Mouse (Mus musculus) lung, postnatal 0 days (tissue): Measurements from ENCODE around the gene Ebf3. TPM values are rescaled to one million over a fixed set of nuclear protein-coding genes. Genes with fewer than 3 reads are reported as not detected.

Source experiments
- ATAC-seq: fragments of 200-750 bp; cut with Nextera tagmentation; 2 replicates; pipeline ENCODE4 v1.8.0; 2017; ENCODE audit warnings: moderate library complexity
- DNase-seq: peaks from one replicate; pipeline ENCODE4 v3.0.0-alpha.2; 2016; ENCODE audit warnings: low spot score
- H3K27ac ChIP-seq: fragments of 300-500 bp; sonication (generic); 2 replicates; pipeline ENCODE4 v1.5.1; 2014; ENCODE audit warnings: antibody characterized with exemption, mild to moderate bottlenecking, low read length, mixed read lengths
- H3K27me3 ChIP-seq: fragments of 300-500 bp; sonication (generic); replicated peaks from 2 replicates; pipeline ENCODE4 v1.6.1; 2014; ENCODE audit warnings: low read length, mixed read lengths; ENCODE audit not compliant: insufficient read depth
- H3K36me3 ChIP-seq: fragments of 300-500 bp; sonication (generic); 2 replicates; pipeline ENCODE4 v1.6.1; 2014; ENCODE audit warnings: low read length, mixed read lengths; ENCODE audit not compliant: insufficient read depth
- H3K4me1 ChIP-seq: fragments of 300-500 bp; sonication (generic); 2 replicates; pipeline ENCODE4 v1.6.1; 2014; ENCODE audit warnings: antibody characterized with exemption, low read depth, low read length, mixed read lengths; ENCODE audit not compliant: insufficient read depth
- H3K4me2 ChIP-seq: fragments of 300-500 bp; sonication (generic); replicated peaks from 2 replicates; pipeline ENCODE4 v1.6.1; 2014; ENCODE audit warnings: low read depth, mild to moderate bottlenecking, low read length, moderate library complexity, mixed read lengths
- H3K4me3 ChIP-seq: fragments of 300-500 bp; sonication (generic); 2 replicates; pipeline ENCODE4 v1.5.1; 2014; ENCODE audit warnings: low read depth, low read length
- H3K9ac ChIP-seq: fragments of 300-500 bp; sonication (generic); replicated peaks from 2 replicates; pipeline ENCODE4 v1.6.1; 2014; ENCODE audit warnings: low read depth, mild to moderate bottlenecking
- H3K9me3 ChIP-seq: fragments of 300-500 bp; sonication (generic); 2 replicates; pipeline ENCODE4 v1.6.1; 2016; ENCODE audit warnings: low read length, mixed read lengths
- CTCF ChIP-seq: IDR thresholded peaks from 2 replicates; pipeline ENCODE4 v1.5.1; 2016; ENCODE audit warnings: antibody characterized with exemption, mild to moderate bottlenecking
- EP300 ChIP-seq: IDR thresholded peaks from 2 replicates; pipeline ENCODE4 v1.6.1; 2016; ENCODE audit warnings: antibody characterized with exemption, mild to moderate bottlenecking, control low read depth
- WGBS: fragments of 180-500 bp; shearing (Covaris S2); extraction: QIAGEN DNeasy Blood & Tissue Kit; methylation state at CpG from one replicate; pipeline ENCODE4 v1.1.7; 2014; 5-methylcytosine and 5-hydroxymethylcytosine counted together
- polyA plus RNA-seq: library from polyadenylated mRNA; unstranded; fragments of >200 nt; fragmentation: Nextera tagmentation; extraction: Ambion mirVana; gene quantifications from 2 replicates; pipeline ENCODE4 v1.2.1, GENCODE M21; 2015

Ebf3 gene
- polyA plus RNA-seq, 1 experiment from 2014 or later: not detected

GRCm38 (mm10) chr7:137297131-137297530, 17.1 kb downstream of the Ebf3 start:
- Histone ChIP-seq H3K4me1 (no peaks in the 10 kb centered on the region), H3K36me3 (no peaks in the 10 kb centered on the region), H3K4me3 (no peak overlapping the region), H3K27me3 (peaks cover 46% of the 10 kb centered on the region), H3K9me3 (no peaks in the 10 kb centered on the region), H3K27ac (no peak overlapping the region), H3K9ac (no peak overlapping the region), H3K4me2 (no peak overlapping the region)
- no peak for DNase-seq
- WGBS: 48% methylated on average over 7 of the region's 7 CpGs
- no peak for TF ChIP-seq CTCF
- no peak for TF ChIP-seq EP300
- ATAC-seq: no peak

GRCm38 (mm10) chr7:137295612-137296011, 18.6 kb downstream of the Ebf3 start:
- DNase-seq (no peak), ATAC-seq (no peak)
- Histone ChIP-seq H3K9ac (no peak overlapping the region), H3K27me3 (peaks cover 35% of the 10 kb centered on the region), H3K4me3 (no peak overlapping the region), H3K36me3 (no peaks in the 10 kb centered on the region), H3K4me2 (no peak overlapping the region), H3K4me1 (no peaks in the 10 kb centered on the region), H3K27ac (no peak overlapping the region), H3K9me3 (no peaks in the 10 kb centered on the region)
- WGBS: 73% methylated on average over 7 of the region's 7 CpGs
- TF ChIP-seq EP300: no peak
- TF ChIP-seq CTCF: no peak

- H3K27me3 ChIP-seq: peaks cover 30% of the 10 kb centered on the region
- TF ChIP-seq CTCF (no peak), EP300 (no peak)
- no peak for DNase-seq
Observed at GRCm38 (mm10) chr7:137294446-137294845, 19.8 kb downstream of the Ebf3 start.

GRCm38 (mm10) chr7:137289290-137289957, 24.8 kb downstream of the Ebf3 start:
- TF ChIP-seq EP300 (no peak), CTCF (no peak)
- H3K9me3 ChIP-seq: no peaks in the 10 kb centered on the region
- H3K27me3 ChIP-seq: no peaks in the 10 kb centered on the region
- no peak for ATAC-seq
- H3K4me2 ChIP-seq: no peak overlapping the region
- H3K27ac ChIP-seq: no peak overlapping the region
- no peaks in the 10 kb centered on the region for H3K36me3 ChIP-seq
- H3K9ac ChIP-seq: no peak overlapping the region
- H3K4me3 ChIP-seq: no peak overlapping the region
- WGBS: 39% methylated on average over 3 of the region's 3 CpGs
- no peak for DNase-seq
- no peaks in the 10 kb centered on the region for H3K4me1 ChIP-seq

More at GRCm38 (mm10) chr7:137294446-137294845, 19.8 kb downstream of the Ebf3 start:
- H3K36me3 ChIP-seq: no peaks in the 10 kb centered on the region
- 86% methylated on average over 7 of the region's 7 CpGs for WGBS
- no peaks in the 10 kb centered on the region for H3K9me3 ChIP-seq
- no peak overlapping the region for H3K4me2 ChIP-seq
- no peak overlapping the region for H3K4me3 ChIP-seq
- ATAC-seq: no peak
- H3K9ac ChIP-seq: no peak overlapping the region
- H3K4me1 ChIP-seq: no peaks in the 10 kb centered on the region
- no peak overlapping the region for H3K27ac ChIP-seq

- Histone ChIP-seq H3K4me2 (no peak overlapping the region), H3K36me3 (no peaks in the 10 kb centered on the region), H3K9me3 (no peaks in the 10 kb centered on the region), H3K27me3 (no peaks in the 10 kb centered on the region), H3K9ac (no peak overlapping the region), H3K4me3 (no peak overlapping the region), H3K4me1 (no peaks in the 10 kb centered on the region), H3K27ac (no peak overlapping the region)
- no peak for DNase-seq
- 72% methylated on average over 7 of the region's 7 CpGs for WGBS
- ATAC-seq: no peak
- no peak for TF ChIP-seq EP300
- TF ChIP-seq CTCF: no peak
Observed at GRCm38 (mm10) chr7:137278171-137278570, 36.1 kb downstream of the Ebf3 start.

GRCm38 (mm10) chr7:137277713-137278112, 36.5 kb downstream of the Ebf3 start:
- H3K36me3 ChIP-seq: no peaks in the 10 kb centered on the region
- H3K4me1 ChIP-seq: no peaks in the 10 kb centered on the region
- H3K4me2 ChIP-seq: no peak overlapping the region
- no peak overlapping the region for H3K27ac ChIP-seq
- WGBS: 80% methylated on average over 5 of the region's 5 CpGs
- no peaks in the 10 kb centered on the region for H3K27me3 ChIP-seq
- no peak overlapping the region for H3K9ac ChIP-seq
- H3K4me3 ChIP-seq: no peak overlapping the region
- TF ChIP-seq EP300 (no peak), CTCF (no peak)
- no peak for ATAC-seq
- DNase-seq: no peak
- H3K9me3 ChIP-seq: no peaks in the 10 kb centered on the region
